Mouse (Mus musculus) stomach, embryonic 15.5 days (tissue): ENCODE results near the gene Crybb1. TPM values are rescaled to one million over a fixed set of nuclear protein-coding genes. Genes with fewer than 3 reads are reported as not detected.
A peak's percentile ranks its signal among the peaks of the same experiment; 100 is the strongest.

Experiments
- ATAC-seq: fragments of 200-750 bp; cut with Nextera tagmentation; 2 replicates; pipeline ENCODE4 v1.8.0; 2017; ENCODE audit warnings: low read depth, moderate number of reproducible peaks, moderate TSS enrichment; ENCODE audit not compliant: insufficient read depth, low FRiP score
- H3K27ac ChIP-seq: fragments of 300-500 bp; sonication (generic); 2 replicates; pipeline ENCODE4 v1.5.1; 2015; ENCODE audit warnings: mild to moderate bottlenecking, inconsistent platforms
- H3K27me3 ChIP-seq: fragments of 300-500 bp; sonication (generic); replicated peaks from 2 replicates; pipeline ENCODE4 v1.6.1; 2015; ENCODE audit warnings: inconsistent platforms
- H3K36me3 ChIP-seq: fragments of 300-500 bp; sonication (generic); 2 replicates; pipeline ENCODE4 v1.6.1; 2015; ENCODE audit warnings: inconsistent platforms
- H3K4me1 ChIP-seq: fragments of 300-500 bp; sonication (generic); 2 replicates; pipeline ENCODE4 v1.6.1; 2015; ENCODE audit warnings: inconsistent platforms
- H3K4me2 ChIP-seq: fragments of 300-500 bp; sonication (generic); 2 replicates; pipeline ENCODE4 v1.6.1; 2015; ENCODE audit warnings: mild to moderate bottlenecking, inconsistent platforms
- H3K4me3 ChIP-seq: fragments of 300-500 bp; sonication (generic); replicated peaks from 2 replicates; pipeline ENCODE4 v1.5.1; 2015; ENCODE audit warnings: inconsistent platforms
- H3K9ac ChIP-seq: fragments of 300-500 bp; sonication (generic); 2 replicates; pipeline ENCODE4 v1.6.1; 2015; ENCODE audit warnings: inconsistent platforms
- H3K9me3 ChIP-seq: fragments of 300-500 bp; sonication (generic); 2 replicates; pipeline ENCODE4 v1.6.1; 2016; ENCODE audit warnings: inconsistent platforms
- WGBS: fragments of 180-500 bp; shearing (Covaris S2); methylation state at CpG from one replicate; pipeline ENCODE4 v1.1.7; 2015; 5-methylcytosine and 5-hydroxymethylcytosine counted together
- polyA plus RNA-seq: library from polyadenylated mRNA; unstranded; fragments of >200 nt; fragmentation: Nextera tagmentation; extraction: Ambion mirVana; gene quantifications from 2 replicates; pipeline ENCODE4 v1.2.1, GENCODE M21; 2015

The Crybb1 gene
- polyA plus RNA-seq, 1 experiment from 2014 or later = 4.0 TPM

DNA sequence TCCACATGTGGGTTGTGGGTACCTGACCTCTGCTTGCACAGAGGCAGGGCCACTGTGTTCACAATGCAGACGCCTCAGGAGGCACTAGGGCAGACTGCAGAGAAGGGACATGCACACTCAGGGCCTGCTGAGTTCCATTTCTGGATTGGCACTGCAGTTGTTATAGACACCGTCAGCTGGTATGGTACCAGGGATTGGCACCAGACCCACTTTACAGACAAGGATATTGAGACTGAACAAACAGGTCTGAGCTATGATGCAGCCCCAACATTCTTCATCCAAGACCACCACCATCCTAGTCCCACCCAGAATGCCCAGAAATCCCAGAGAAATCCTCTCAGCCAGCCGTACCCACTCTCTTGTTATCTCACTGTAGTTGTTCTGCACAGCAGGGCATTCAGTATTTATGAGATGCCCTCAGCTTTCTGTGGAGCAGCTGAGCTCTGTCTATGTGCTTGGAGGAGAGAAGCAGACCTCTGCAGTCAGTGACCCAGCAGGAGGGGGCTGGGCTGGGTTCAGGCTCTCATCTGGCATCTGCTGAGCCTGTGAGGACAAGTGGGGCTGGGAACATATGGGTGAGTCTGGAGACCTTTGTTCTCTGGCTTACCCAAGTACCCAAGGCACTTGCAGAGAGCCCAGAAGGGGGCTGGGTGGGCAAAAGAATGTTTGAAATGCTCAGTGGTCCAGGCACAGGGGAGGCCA lies 16.7 kb upstream of the Crybb1 start:
- WGBS = 64% methylated on average over 3 of the region's 3 CpGs
- Histone ChIP-seq H3K4me3 (no peak overlapping the region), H3K9ac (no peak overlapping the region), H3K27me3 (peaks cover 5% of the 10 kb centered on the region; the same call in 1 of the 2 replicates), H3K36me3 (no peaks in the 10 kb centered on the region), H3K4me1 (peaks cover 9% of the 10 kb centered on the region; the same call in 1 of the 2 replicates), H3K9me3 (no peaks in the 10 kb centered on the region), H3K27ac (no peak overlapping the region), H3K4me2 (no peak overlapping the region)
- no peak for ATAC-seq

- WGBS = 3% methylated on average over 10 of the region's 10 CpGs
- Histone ChIP-seq H3K4me2 (peak overlapping the region; percentile 42), H3K4me3 (peak overlapping the region; percentile 13; the same call in 1 of the 2 replicates), H3K9me3 (no peaks in the 10 kb centered on the region), H3K36me3 (no peaks in the 10 kb centered on the region), H3K9ac (no peak overlapping the region), H3K4me1 (peaks cover 9% of the 10 kb centered on the region; the same call in 1 of the 2 replicates), H3K27ac (no peak overlapping the region), H3K27me3 (peaks cover 5% of the 10 kb centered on the region; the same call in 1 of the 2 replicates)
- peak; percentile 41 for ATAC-seq
These were observed 14.9 kb upstream of the Crybb1 start for GRCm38 (mm10) chr5:112240761-112241160.

- H3K36me3 ChIP-seq = no peaks in the 10 kb centered on the region
- H3K27ac ChIP-seq = no peak overlapping the region
- 63% methylated on average over 2 of the region's 2 CpGs for WGBS
- H3K9ac ChIP-seq = no peak overlapping the region
- H3K4me1 ChIP-seq = peaks cover 9% of the 10 kb centered on the region; the same call in 1 of the 2 replicates
- no peaks in the 10 kb centered on the region for H3K27me3 ChIP-seq
- no peak for ATAC-seq
- no peak overlapping the region for H3K4me3 ChIP-seq
- H3K9me3 ChIP-seq = no peaks in the 10 kb centered on the region
- H3K4me2 ChIP-seq = no peak overlapping the region
These were observed 13.8 kb upstream of the Crybb1 start for GRCm38 (mm10) chr5:112241849-112242248.

DNA sequence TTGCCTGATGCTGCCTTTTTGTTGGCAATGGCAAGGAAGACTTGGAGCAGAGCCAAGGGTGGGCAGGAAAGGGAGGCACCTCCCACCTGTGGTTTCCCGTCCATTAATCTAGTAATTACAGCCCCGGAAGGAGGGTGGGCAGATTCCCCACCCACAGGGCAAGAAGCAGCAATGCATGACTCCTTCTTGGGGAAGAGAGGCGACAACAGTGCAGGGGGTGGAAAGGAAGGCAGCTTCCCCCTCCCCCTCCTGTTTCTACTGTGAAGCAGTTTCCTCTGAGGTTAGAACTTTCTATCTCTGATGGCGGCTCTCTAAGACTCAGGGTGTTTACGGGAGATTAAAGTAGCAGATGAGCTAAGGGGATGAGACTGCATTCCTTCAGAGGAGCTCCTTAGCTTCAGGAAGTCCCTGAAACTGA lies 13.2 kb upstream of the Crybb1 start:
- no peak for ATAC-seq
- no peaks in the 10 kb centered on the region for H3K9me3 ChIP-seq
- no peak overlapping the region for H3K9ac ChIP-seq
- peaks cover 6% of the 10 kb centered on the region; the same call in 1 of the 2 replicates for H3K4me1 ChIP-seq
- no peaks in the 10 kb centered on the region for H3K27me3 ChIP-seq
- WGBS = 50% methylated on average over 5 of the region's 5 CpGs
- no peak overlapping the region for H3K4me3 ChIP-seq
- no peaks in the 10 kb centered on the region for H3K36me3 ChIP-seq
- H3K27ac ChIP-seq = no peak overlapping the region
- no peak overlapping the region for H3K4me2 ChIP-seq

DNA sequence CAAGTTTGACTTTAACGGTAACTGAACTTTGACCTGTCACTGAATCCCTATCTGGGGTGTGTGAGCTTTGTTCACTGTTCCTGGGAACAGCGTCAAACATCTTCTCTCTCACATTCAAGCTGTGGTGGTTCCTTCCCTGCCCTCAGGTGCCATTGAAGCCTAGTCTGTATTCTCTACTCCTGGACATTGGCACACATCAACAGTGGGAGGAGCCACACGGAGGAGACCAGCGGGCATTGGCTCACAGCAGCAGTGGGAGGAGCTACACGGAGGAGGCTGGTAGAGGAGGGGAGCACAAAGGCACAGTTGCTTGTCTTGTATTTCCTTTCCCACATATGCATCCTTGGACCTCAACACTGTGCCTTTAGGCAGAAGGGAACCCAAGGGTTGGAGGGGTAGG lies 12.6 kb upstream of the Crybb1 start:
- Histone ChIP-seq H3K4me3 (no peak overlapping the region), H3K27me3 (no peaks in the 10 kb centered on the region), H3K9me3 (no peaks in the 10 kb centered on the region), H3K4me2 (no peak overlapping the region), H3K36me3 (no peaks in the 10 kb centered on the region), H3K27ac (no peak overlapping the region), H3K4me1 (0 out of 2 replicates have a peak, but pooled peaks cover 3% of the 10 kb centered on the region), H3K9ac (no peak overlapping the region)
- WGBS = 46% methylated on average over 5 of the region's 5 CpGs
- no peak for ATAC-seq

DNA sequence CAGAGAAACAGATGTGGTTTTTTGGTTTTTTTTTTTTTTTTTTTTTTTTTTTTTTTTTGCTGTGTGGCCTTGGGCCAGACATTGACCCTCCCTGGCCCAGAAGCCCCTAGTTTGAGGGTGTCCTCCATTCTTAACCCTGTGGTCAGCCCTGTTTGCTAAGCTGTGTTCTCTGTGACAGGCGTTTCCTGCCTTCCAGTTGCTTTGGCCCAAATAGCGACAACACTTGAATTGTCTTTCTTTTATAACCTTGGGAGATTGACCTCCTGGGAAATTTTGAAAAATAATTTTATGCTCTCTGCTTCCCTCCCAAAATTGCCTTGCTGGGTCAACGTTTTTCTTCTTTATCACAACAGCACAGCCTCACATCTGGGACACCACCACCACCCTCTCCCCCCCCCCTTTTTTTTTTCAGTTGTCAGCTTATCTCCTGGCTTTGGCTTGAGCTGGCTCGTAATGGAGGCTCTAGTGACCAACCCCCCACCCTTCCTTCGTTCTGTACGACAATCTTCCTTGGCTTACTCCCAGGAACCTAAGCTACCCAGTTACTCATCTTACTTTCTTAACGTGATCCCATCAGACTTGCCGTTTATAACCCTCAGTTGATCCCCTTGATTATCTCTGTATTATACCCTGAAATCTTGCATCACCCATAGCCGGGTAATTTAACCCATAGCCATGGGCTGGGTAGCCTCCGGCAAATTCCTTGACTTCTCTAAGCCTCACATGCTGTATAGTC lies 11.9 kb upstream of the Crybb1 start:
- no peak overlapping the region for H3K4me3 ChIP-seq
- 50% methylated on average over 10 of the region's 10 CpGs for WGBS
- H3K9me3 ChIP-seq = no peaks in the 10 kb centered on the region
- H3K4me1 ChIP-seq = 0 out of 2 replicates have a peak, but pooled peaks cover 3% of the 10 kb centered on the region
- H3K36me3 ChIP-seq = no peaks in the 10 kb centered on the region
- H3K9ac ChIP-seq = no peak overlapping the region
- no peaks in the 10 kb centered on the region for H3K27me3 ChIP-seq
- no peak overlapping the region for H3K4me2 ChIP-seq
- no peak for ATAC-seq
- H3K27ac ChIP-seq = no peak overlapping the region

- Histone ChIP-seq H3K36me3 (no peaks in the 10 kb centered on the region), H3K27me3 (no peaks in the 10 kb centered on the region), H3K9me3 (no peaks in the 10 kb centered on the region), H3K4me3 (no peak overlapping the region), H3K4me1 (0 out of 2 replicates have a peak, but pooled peaks cover 3% of the 10 kb centered on the region), H3K27ac (no peak overlapping the region), H3K9ac (no peak overlapping the region), H3K4me2 (no peak overlapping the region)
- ATAC-seq = no peak
- 69% methylated on average over 1 of the region's 1 CpGs for WGBS
These were observed 11.4 kb upstream of the Crybb1 start for GRCm38 (mm10) chr5:112244275-112244562.

DNA sequence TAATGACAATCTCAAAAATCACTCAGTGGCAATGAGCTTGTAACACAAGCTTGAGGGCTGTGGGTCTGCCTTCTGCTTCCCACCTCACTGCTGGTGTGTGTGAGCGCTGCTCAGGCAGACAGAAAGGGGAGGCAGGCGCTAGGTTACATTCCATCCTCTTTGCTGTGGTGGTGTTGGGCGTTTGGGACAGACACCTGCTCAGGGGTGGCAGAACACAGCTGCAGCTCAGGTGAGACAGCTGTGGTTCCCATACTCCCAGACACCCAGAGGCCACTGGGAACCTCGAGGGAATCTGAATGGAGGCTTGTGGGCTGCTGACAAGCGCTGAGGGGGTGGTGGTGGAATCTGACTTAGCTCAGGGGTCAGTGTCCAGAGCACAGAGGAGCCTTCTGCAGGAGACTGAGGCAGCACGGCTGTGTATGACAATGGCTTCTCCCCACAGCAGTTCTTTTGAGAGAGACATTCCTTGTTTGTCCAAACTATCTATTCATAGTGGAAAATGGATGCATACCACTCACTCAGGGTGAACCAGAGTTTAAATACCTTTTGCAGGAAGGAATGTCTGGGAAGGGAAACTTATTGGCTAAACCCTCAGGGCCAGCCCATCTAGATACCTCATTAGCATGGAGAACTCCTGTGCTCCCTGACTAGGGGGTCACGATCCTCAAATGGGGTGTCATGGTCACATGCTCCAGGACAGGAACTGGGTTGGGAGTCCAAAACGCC lies 10.6 kb upstream of the Crybb1 start:
- Histone ChIP-seq H3K4me1 (0 out of 2 replicates have a peak, but pooled peaks cover 3% of the 10 kb centered on the region), H3K9ac (no peak overlapping the region), H3K9me3 (no peaks in the 10 kb centered on the region), H3K36me3 (no peaks in the 10 kb centered on the region), H3K27ac (no peak overlapping the region), H3K27me3 (0 out of 2 replicates have a peak, but pooled peaks cover 4% of the 10 kb centered on the region), H3K4me3 (no peak overlapping the region), H3K4me2 (no peak overlapping the region)
- ATAC-seq = no peak
- WGBS = 42% methylated on average over 8 of the region's 8 CpGs

GRCm38 (mm10) chr5:112247399-112247798 lies 8.2 kb upstream of the Crybb1 start:
- no peaks in the 10 kb centered on the region for H3K9me3 ChIP-seq
- ATAC-seq = no peak
- H3K9ac ChIP-seq = no peak overlapping the region
- 0 out of 2 replicates have a peak, but pooled peaks cover 4% of the 10 kb centered on the region for H3K27me3 ChIP-seq
- H3K4me2 ChIP-seq = no peak overlapping the region
- no peak overlapping the region for H3K27ac ChIP-seq
- H3K4me1 ChIP-seq = no peaks in the 10 kb centered on the region
- no peak overlapping the region for H3K4me3 ChIP-seq
- H3K36me3 ChIP-seq = no peaks in the 10 kb centered on the region
- WGBS = 42% methylated on average over 8 of the region's 8 CpGs

- no peaks in the 10 kb centered on the region for H3K36me3 ChIP-seq
- H3K4me1 ChIP-seq = no peaks in the 10 kb centered on the region
- no peaks in the 10 kb centered on the region for H3K9me3 ChIP-seq
- no peak overlapping the region for H3K27ac ChIP-seq
- WGBS = 83% methylated on average over 11 of the region's 11 CpGs
- H3K4me2 ChIP-seq = no peak overlapping the region
- no peak overlapping the region for H3K4me3 ChIP-seq
- no peak overlapping the region for H3K9ac ChIP-seq
- H3K27me3 ChIP-seq = 0 out of 2 replicates have a peak, but pooled peaks cover 4% of the 10 kb centered on the region
- ATAC-seq = no peak
These were observed 6.5 kb upstream of the Crybb1 start for GRCm38 (mm10) chr5:112249106-112249505.

- H3K27ac ChIP-seq = no peak within 1 kb of the TSS
- no peak within 1 kb of the TSS for H3K9ac ChIP-seq
- H3K36me3 ChIP-seq = no peaks in the 10 kb centered on the region
- ATAC-seq = no peak
- H3K27me3 ChIP-seq = 0 out of 2 replicates have a peak, but pooled peaks cover 4% of the 10 kb centered on the region
- no peak within 1 kb of the TSS for H3K4me2 ChIP-seq
- 54% methylated on average over 2 of the region's 2 CpGs for WGBS
- no peak within 1 kb of the TSS for H3K4me3 ChIP-seq
- peaks cover 5% of the 10 kb centered on the region; the same call in 1 of the 2 replicates for H3K4me1 ChIP-seq
- H3K9me3 ChIP-seq = no peaks in the 10 kb centered on the region
These were observed 3.2 kb upstream of the Crybb1 start, which contains the start of gene Cryba4 for GRCm38 (mm10) chr5:112252400-112252799. Cryba4 (minus strand) TSS chr5:112252518.
